Mouse (Mus musculus): ENCODE data around the gene Kdm6a. TPM values are rescaled to one million over a fixed set of nuclear protein-coding genes. Genes with fewer than 3 reads are reported as not detected.
A peak's percentile ranks its signal among the peaks of the same experiment; 100 is the strongest.

The Kdm6a gene
- total RNA-seq (2021) = 10 to 100 TPM; 23.7 to 51.5 TPM

GRCm38 (mm10) chrX:18162192-18162857, at the start of gene Kdm6a:
Kdm6a (plus strand) TSS chrX:18162575.
- DNase-seq = peak; percentile 95 to 100
- intact Hi-C loops (cut with DNase I) = loop anchor here (5.0 to 10.0 kb wide), 3 partner anchors 90 to 590 kb away; partner anchors contain the start of gene Fundc1

GRCm38 (mm10) chrX:18145557-18145956, 16.8 kb upstream of the Kdm6a start, which contains the start of gene Dusp21:
Dusp21 (plus strand) TSS chrX:18145857.
- no peak for DNase-seq
- intact Hi-C loops (cut with DNase I) = no loop called here

- intact Hi-C loops (cut with DNase I) = loop anchor here (5.0 to 10.0 kb wide), 3 partner anchors 91 to 589 kb away; partner anchors contain the start of gene Fundc1
- DNase-seq = no peak
Observed at GRCm38 (mm10) chrX:18160734-18161442, 1.5 kb upstream of the Kdm6a start.

- intact Hi-C loops (cut with DNase I) = loop anchor here (5.0 to 10.0 kb wide), 3 partner anchors 91 to 589 kb away; partner anchors contain the start of gene Fundc1
- DNase-seq = no peak
Observed at GRCm38 (mm10) chrX:18161796-18162191, 581 bp upstream of the Kdm6a start.

GRCm38 (mm10) chrX:18162861-18163731, 721 bp downstream of the Kdm6a start:
- DNase-seq = peak; percentile 45 to 81
- intact Hi-C loops (cut with DNase I) = loop anchor here (5.0 to 10.0 kb wide), 3 partner anchors 89 to 591 kb away; partner anchors contain the start of gene Fundc1

GRCm38 (mm10) chrX:18163917-18164624, 1.7 kb downstream of the Kdm6a start:
- intact Hi-C loops (cut with DNase I) = loop anchor here (5.0 to 10.0 kb wide), 3 partner anchors 88 to 592 kb away; partner anchors contain the start of gene Fundc1
- peak; percentile 16 to 47 for DNase-seq

GRCm38 (mm10) chrX:18165121-18165520, 2.7 kb downstream of the Kdm6a start:
- DNase-seq = no peak
- intact Hi-C loops (cut with DNase I) = loop anchor here (10.0 kb wide), 1 partner anchor 280 kb away; no protein-coding TSS in a partner anchor

GRCm38 (mm10) chrX:18166961-18167360, 4.6 kb downstream of the Kdm6a start:
- DNase-seq = no peak
- intact Hi-C loops (cut with DNase I) = loop anchor here (2.0 to 10.0 kb wide), 2 partner anchors 22 to 278 kb away; no protein-coding TSS in a partner anchor

GRCm38 (mm10) chrX:18168940-18169339, 6.6 kb downstream of the Kdm6a start:
- DNase-seq = no peak
- intact Hi-C loops (cut with DNase I) = loop anchor here (10.0 kb wide), 1 partner anchor 276 kb away; no protein-coding TSS in a partner anchor

- intact Hi-C loops (cut with DNase I) = no loop called here
- DNase-seq = no peak
Observed at GRCm38 (mm10) chrX:18174831-18175230, 12.5 kb downstream of the Kdm6a start.

- intact Hi-C loops (cut with DNase I) = no loop called here
- DNase-seq = no peak
Observed at GRCm38 (mm10) chrX:18177803-18178202, 15.4 kb downstream of the Kdm6a start.

- intact Hi-C loops (cut with DNase I) = no loop called here
- DNase-seq = no peak
Observed at GRCm38 (mm10) chrX:18179492-18179891, 17.1 kb downstream of the Kdm6a start.

- no peak for DNase-seq
Observed at GRCm38 (mm10) chrX:18187203-18187602, 24.8 kb downstream of the Kdm6a start.

GRCm38 (mm10) chrX:18188293-18188692, 25.9 kb downstream of the Kdm6a start:
- intact Hi-C loops (cut with DNase I) = loop anchor here (2.0 kb wide), 1 partner anchor 21 kb away; no protein-coding TSS in a partner anchor
- DNase-seq = no peak

More at GRCm38 (mm10) chrX:18187203-18187602, 24.8 kb downstream of the Kdm6a start:
- intact Hi-C loops (cut with DNase I) = no loop called here

GRCm38 (mm10) chrX:18239572-18239971, 77.2 kb downstream of the Kdm6a start:
- intact Hi-C loops (cut with DNase I) = no loop called here
- DNase-seq = no peak

- DNase-seq = no peak
- intact Hi-C loops (cut with DNase I) = loop anchor here (5.0 kb wide), 2 partner anchors 88 to 138 kb away; partner anchors contain the start of gene Kdm6a
Observed at GRCm38 (mm10) chrX:18250621-18251020, 88.2 kb downstream of the Kdm6a start.

- intact Hi-C loops (cut with DNase I) = loop anchor here (5.0 kb wide), 2 partner anchors 92 to 142 kb away; partner anchors contain the start of gene Kdm6a
- DNase-seq = peak; percentile 16 to 43
Observed at GRCm38 (mm10) chrX:18254767-18255166, 92.4 kb downstream of the Kdm6a start.

GRCm38 (mm10) chrX:18258238-18258809, 95.9 kb downstream of the Kdm6a start:
- intact Hi-C loops (cut with DNase I) = no loop called here
- DNase-seq = no peak

GRCm38 (mm10) chrX:18278561-18278960, 116.2 kb downstream of the Kdm6a start:
- DNase-seq = peak in 1 of 2 experiments; percentile 17
- intact Hi-C loops (cut with DNase I) = no loop called here

Data from heart, postnatal 36 days (tissue).